Mouse (Mus musculus) c-Kit-positive CD71-positive TER-119-positive erythroid progenitor cells, embryonic 14.5 days (primary cell): ENCODE results near the gene 1700056E22Rik.

Experiments used
- DNase-seq: peaks from one replicate; pipeline ENCODE4 v3.0.0-alpha.2; 2013; ENCODE audit warnings: low spot score

1700056E22Rik gene

DNA sequence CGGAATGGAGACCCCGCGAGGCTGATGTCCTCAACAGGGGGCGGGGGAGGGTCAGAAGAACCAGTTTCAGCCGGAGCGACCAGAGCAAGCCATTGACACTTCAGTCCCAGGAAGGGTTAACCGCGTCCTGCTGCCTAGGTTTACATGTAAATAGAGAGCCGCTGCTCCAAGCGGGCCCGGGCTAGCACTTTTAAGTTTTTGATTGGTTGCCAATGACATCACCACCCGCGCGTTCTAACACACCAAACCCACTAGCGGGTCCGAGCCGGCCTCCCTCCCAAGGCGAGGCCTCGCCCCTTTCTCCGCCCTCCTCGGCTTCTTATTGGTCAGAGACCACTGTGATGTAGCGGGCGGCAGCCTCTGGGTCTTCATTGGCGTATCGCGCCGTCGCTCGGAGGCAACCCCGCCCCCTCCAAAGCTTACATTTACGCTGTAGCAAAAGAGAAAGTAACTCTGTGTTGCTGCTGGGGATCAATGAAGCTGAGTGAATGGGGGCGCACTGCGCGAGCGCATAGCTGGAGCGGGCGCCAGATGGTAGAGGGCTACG lies at the start of gene 1700056E22Rik:
Gene 1700056E22Rik, minus strand, starts transcription at position 291 of the 547 bp plus-strand sequence.
- peak; percentile 97 for DNase-seq

DNA sequence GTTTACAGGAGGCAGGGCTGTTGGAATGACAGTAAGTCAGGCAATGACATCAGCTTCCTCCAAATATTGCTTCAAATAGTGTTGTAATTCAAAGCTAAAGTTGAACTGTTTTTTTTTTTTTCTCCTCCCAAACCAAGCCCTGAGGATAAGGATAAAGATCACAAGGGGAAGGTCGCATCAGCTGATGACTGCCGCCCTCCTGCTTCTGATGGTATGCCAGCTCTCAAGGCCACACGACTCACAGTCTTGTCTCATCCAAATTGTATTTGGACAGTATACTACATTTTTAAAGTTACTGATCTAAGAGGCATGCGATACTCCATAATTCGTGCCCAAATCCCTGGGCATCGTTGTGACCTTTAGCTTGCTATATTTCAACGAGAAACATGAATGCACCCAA lies 49.1 kb upstream of the 1700056E22Rik start:
- DNase-seq: no peak

GRCm38 (mm10) chr1:184082661-184083060 lies 48.6 kb upstream of the 1700056E22Rik start:
- DNase-seq: no peak

GRCm38 (mm10) chr1:184079304-184079703 lies 45.2 kb upstream of the 1700056E22Rik start:
- no peak for DNase-seq

- no peak for DNase-seq
Observed at GRCm38 (mm10) chr1:184076756-184077155, 42.7 kb upstream of the 1700056E22Rik start.

GRCm38 (mm10) chr1:184076065-184076464 lies 42.0 kb upstream of the 1700056E22Rik start:
- DNase-seq: no peak

DNA sequence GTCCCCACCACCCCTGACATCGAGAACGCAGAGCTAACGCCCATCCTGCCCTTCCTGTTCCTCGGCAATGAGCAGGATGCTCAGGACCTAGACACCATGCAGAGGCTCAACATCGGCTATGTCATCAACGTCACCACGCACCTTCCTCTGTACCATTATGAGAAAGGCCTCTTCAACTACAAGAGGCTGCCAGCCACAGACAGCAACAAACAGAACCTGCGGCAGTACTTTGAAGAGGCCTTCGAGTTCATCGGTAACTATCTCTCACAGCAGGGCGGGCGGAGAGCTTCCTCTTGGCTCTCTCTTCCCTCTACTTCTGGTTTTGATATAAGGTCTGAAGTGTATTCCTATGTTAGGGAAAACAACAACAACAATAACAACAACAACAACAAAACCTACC lies 34.9 kb upstream of the 1700056E22Rik start:
- no peak for DNase-seq

DNA sequence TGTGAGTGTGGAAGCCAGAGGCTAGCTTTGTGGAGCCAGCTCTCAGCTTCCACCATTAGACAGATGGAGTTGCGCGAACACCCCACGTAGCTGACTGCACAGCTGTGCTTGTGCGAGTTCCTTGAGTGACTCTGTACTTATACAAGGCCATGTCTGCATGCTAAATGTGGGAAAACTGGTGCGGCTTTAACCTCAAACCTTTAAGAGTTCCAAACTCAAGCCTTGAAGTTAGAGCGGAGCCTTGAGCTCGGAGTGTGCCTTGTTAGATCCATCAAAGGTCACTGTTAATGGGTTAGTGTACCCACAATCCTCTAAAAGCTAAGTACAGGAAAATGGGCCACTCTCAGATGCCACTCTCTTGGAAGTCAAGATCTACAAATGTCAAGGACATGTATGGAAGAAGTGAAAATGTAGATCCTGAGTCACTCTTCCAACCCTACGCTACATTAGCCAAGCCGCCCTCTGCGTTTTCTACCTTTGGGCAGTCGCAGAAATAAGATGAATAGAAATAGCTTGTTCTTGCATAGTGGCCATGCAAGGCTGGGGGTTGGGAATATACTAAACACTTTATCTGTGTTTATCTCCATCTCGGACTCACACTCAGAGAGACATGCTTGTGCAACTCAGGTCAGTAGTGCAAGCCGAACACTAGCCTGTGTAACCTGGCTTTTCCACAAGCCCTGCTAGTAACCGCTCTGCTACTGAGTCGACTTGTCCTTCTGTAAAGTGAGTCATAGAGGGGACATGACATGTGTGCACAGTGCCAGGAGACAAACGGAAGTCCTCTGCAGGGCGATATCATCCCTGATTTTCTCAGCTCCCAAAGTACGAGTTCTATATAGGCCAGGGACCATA lies 33.8 kb upstream of the 1700056E22Rik start:
- DNase-seq: no peak

DNA sequence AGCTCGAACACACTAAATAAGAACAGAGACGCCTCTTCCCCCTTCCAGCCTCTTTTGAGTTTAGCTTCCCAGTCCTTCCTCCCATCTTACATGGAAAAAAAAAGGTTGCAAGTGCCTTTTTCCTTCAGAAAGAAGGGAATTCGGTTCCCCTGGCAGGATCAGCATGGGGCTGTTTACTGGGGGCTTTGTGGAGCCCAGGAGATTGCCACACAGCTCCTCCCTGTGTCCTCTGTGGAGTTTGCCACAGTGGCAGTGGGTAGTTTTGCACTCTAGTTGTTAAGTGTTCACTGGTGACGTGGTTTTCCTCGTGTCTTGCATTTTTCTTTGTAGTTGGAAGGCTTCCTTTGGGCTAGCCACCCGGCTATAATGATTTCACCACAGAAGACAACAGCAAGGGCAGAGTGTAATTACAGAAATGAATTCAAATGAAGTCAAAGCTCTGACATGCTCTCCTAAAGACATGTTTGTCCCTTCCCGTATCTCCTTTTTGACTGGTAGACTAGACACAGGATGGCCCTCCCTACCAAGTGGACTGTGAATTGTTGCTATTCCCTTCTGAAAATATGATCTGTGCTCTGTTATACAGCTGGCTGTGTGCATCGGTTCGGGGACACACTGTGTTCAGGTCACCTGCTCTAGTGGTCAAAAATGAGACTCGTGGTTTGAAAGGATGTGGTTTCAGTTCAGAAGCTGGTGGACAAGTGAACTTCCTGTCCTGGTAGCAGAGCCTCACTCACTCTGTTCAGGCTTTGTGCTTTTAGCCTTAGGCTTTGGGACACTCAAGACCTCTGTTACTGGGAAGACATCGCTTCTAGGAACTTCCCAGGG lies 32.6 kb upstream of the 1700056E22Rik start:
- DNase-seq: no peak

DNA sequence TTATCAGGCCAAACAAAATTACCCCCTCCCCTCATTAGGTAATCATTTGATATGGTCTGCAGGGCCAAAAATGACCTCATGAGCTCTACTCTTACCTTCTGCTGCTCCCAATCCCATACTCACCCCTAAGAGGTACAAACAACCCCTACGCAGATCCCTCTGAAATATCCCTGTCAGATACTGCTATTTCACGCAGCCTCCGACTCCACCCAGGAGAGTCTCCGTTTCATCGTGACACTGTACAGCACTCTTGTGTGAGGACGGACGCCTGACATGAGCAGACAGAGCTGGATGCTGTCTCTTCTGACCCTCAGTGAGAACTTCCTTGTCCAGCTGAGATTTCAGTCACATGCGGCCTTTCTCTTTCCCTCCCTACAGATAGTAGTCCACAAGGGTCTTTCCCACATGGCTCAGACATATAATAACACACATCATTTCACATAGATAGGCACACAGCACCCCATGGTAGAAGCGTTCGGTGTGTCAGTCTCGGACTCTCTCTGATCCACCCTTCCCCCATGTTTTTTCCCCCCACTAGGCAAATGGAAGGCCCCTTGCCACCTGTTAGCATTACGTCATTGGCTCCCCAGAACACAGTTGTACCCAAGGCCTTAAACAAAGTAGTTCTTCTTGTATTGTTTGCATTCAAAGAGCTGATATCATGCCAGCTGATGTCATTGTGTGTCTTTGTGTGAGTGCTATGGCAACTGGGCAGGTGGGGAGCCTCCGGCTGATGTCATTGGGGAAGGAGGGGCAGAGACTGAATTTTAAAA lies 31.7 kb upstream of the 1700056E22Rik start:
- DNase-seq: no peak

GRCm38 (mm10) chr1:184064306-184064705 lies 30.2 kb upstream of the 1700056E22Rik start:
- no peak for DNase-seq

GRCm38 (mm10) chr1:184061901-184062300 lies 27.8 kb upstream of the 1700056E22Rik start:
- no peak for DNase-seq

GRCm38 (mm10) chr1:184060828-184061734 lies 27.0 kb upstream of the 1700056E22Rik start:
- no peak for DNase-seq

DNA sequence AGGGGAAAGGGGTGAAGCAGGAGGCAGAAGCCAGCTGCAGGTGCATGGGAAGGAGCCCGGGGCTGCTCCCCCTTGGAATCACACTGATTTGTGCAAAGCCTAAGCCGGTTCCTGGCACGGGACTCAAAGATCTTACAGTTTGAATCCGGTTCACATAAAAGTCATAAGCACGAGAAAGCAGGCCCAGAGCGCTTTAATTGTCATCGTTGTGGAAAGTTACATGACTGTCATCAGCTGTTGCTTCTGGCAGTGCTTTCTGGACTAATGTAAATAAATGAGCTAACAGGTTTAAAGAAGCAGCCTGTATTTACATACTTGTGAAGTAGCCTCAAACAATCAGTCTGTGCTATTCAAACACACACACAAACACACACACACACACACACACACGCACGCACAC lies 26.3 kb upstream of the 1700056E22Rik start:
- DNase-seq: no peak

DNA sequence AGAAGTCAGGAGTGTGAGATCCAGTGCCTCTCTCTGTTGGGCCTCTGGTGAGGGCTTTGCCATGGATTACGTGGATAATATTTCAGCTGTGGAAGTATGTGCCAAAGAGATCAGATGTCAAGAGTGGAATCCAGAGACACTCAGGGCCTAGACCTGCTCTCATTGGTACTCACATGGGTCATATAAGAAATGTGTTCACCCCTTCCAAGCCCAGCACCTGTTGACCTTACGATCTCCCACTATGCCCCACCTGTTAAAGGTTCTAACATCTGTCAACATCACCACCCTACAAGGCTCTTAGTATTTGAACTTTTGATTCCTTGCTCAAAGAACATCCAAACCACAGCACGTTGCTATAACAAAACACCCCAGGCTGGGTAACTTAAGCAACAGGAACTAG lies 25.7 kb upstream of the 1700056E22Rik start:
- no peak for DNase-seq

DNA sequence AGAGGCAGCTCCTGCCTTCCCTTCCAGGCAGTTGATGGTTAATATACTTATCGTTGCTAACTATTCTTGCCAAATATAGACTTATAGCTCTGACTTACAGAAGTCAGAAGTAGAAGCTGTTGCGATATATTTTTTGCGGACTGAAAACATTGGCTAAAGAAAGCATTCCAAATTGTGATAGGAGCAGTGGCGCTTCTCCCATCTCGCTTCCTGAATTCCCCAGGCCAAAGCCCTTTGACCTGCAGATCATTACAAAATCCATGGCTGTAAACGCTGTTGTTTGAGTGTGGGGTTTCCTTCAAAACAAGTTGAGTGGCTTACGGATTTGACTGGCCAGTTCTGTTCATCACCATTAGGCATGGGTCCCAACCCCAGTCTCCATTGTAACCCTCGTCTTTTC lies 24.1 kb upstream of the 1700056E22Rik start:
- no peak for DNase-seq

GRCm38 (mm10) chr1:184054176-184054575 lies 20.1 kb upstream of the 1700056E22Rik start:
- DNase-seq: no peak

- DNase-seq: no peak
Observed at GRCm38 (mm10) chr1:184053711-184054110, 19.6 kb upstream of the 1700056E22Rik start.

DNA sequence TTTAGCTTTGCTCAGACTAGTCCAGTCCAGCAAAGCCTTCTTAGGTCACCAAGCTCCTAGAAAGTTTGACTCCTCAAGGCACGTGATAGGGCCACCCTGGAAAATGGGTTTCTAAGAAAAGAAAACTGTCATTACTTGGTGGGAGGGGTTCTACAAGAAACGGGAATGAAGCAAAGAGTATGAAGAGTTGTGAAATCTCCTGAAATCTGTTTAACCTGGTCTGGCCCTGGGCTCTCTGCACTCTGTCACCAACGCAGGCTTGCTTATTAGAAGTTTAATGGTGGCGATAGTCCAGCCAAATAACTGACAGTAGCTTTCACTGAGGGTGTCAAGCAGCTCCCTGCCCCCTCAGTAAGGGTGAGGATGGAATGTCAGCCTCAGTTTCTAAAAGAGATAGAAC lies 19.0 kb upstream of the 1700056E22Rik start:
- DNase-seq: no peak

GRCm38 (mm10) chr1:184052331-184052730 lies 18.2 kb upstream of the 1700056E22Rik start:
- DNase-seq: no peak

DNA sequence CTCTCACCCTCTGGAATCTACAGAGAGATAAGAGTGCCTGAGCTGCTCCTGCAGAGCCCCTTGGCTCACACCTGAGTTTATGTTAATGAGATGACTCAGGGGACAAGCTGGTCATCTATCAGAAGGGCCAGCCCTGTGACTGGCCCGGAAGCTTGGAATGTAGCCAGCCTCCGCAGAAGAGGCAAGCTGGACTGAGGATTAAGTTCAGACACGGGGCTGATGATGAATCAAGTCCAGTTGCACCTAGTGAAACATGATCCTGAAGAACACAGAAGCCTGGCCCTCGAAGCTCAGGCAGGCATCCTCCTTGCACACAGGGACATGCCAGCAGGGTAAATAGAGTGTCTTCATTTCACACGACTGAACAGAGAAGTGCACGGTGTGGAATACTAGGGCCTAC lies 17.7 kb upstream of the 1700056E22Rik start:
- no peak for DNase-seq
